Mouse (Mus musculus) ES-E14 (cell line): ENCODE measurements around the gene Itpr2. TPM values are rescaled to one million over a fixed set of nuclear protein-coding genes. Genes with fewer than 3 reads are reported as not detected.

Experiments used
- DNase-seq: peaks from one replicate; pipeline ENCODE4 v3.0.0-alpha.2; 2013; ENCODE audit warnings: low read depth, low spot score
- H3K27ac ChIP-seq: 2 replicates; pipeline ENCODE4 v1.5.1; 2012; ENCODE audit warnings: low read depth, mild to moderate bottlenecking, low read length, moderate library complexity, mixed read lengths; ENCODE audit not compliant: poor library complexity, insufficient read depth, severe bottlenecking
- H3K36me3 ChIP-seq: 2 replicates; pipeline ENCODE4 v1.6.1; 2012; ENCODE audit warnings: mild to moderate bottlenecking, low read length, moderate library complexity, mixed read lengths; ENCODE audit not compliant: control insufficient read depth, poor library complexity, insufficient read depth, severe bottlenecking
- H3K4me1 ChIP-seq, 2 experiments: fragments of 150-350 bp in 1 of 2; sonication (generic) in 1 of 2; 2 replicates each; pipeline ENCODE4 v1.6.1; 2012; ENCODE audit warnings: low read length in 2 of 2, mild to moderate bottlenecking in 1 of 2, mixed read lengths in 1 of 2; ENCODE audit not compliant: control insufficient read depth in 2 of 2, insufficient read depth in 2 of 2, poor library complexity in 1 of 2
- H3K4me3 ChIP-seq, 2 experiments: fragments of 150-350 bp in 1 of 2; sonication (generic) in 1 of 2; 2 replicates each; pipeline ENCODE4 v1.5.1; 2012; ENCODE audit warnings: low read length in 2 of 2, low read depth in 1 of 2, mild to moderate bottlenecking in 1 of 2, mixed read lengths in 1 of 2; ENCODE audit not compliant: insufficient read depth in 1 of 2, poor library complexity in 1 of 2, severe bottlenecking in 1 of 2
- H3K9ac ChIP-seq: 2 replicates; pipeline ENCODE4 v1.6.1; 2012; ENCODE audit warnings: low read depth, mild to moderate bottlenecking, low read length, mixed read lengths; ENCODE audit not compliant: poor library complexity, insufficient read depth, severe bottlenecking
- H3K9me3 ChIP-seq: fragments of 150-350 bp; sonication (generic); 2 replicates; pipeline ENCODE4 v1.6.1; 2012; ENCODE audit warnings: low read depth, mild to moderate bottlenecking, low read length; ENCODE audit not compliant: control insufficient read depth, insufficient read depth
- CHD2 ChIP-seq: IDR thresholded peaks from 2 replicates; pipeline ENCODE4 v1.6.1; 2014; ENCODE audit warnings: mild to moderate bottlenecking, low read depth, low read length, inconsistent platforms
- HCFC1 ChIP-seq: IDR thresholded peaks from 2 replicates; pipeline ENCODE4 v1.6.1; 2012; ENCODE audit warnings: low read length, inconsistent platforms, borderline replicate concordance; ENCODE audit not compliant: insufficient read depth
- MAFK ChIP-seq: IDR thresholded peaks from 2 replicates; pipeline ENCODE4 v1.6.1; 2014; ENCODE audit warnings: mild to moderate bottlenecking, low read depth, low read length, inconsistent platforms; ENCODE audit not compliant: insufficient read depth
- ZC3H11A ChIP-seq: IDR thresholded peaks from 2 replicates; pipeline ENCODE4 v1.6.1; 2012; ENCODE audit warnings: low read depth, mild to moderate bottlenecking, inconsistent platforms, low read length, borderline replicate concordance
- ZNF384 ChIP-seq: IDR thresholded peaks from 2 replicates; pipeline ENCODE4 v1.6.1; 2012; ENCODE audit warnings: low read depth, low read length, inconsistent platforms
- in situ Hi-C, 2 experiments: fragments of 600-800 bp; cut with MboI; formaldehyde crosslinking; loops; one replicate each; pipeline ENCODE4 v1.15.1; 2025; ENCODE audit warnings: low sequenced_read_pairs in 2 of 2, inconsistent platforms in 1 of 2; ENCODE audit not compliant: unreplicated experiment in 2 of 2
- total RNA-seq: library from RNA; depleted of rRNA; stranded (reverse); fragments of 300-350 nt; gene quantifications from 2 replicates; pipeline ENCODE4 v1.2.3, GENCODE M21; 2012; rRNA removed

The Itpr2 gene
- 0.95 and 1.5 TPM in 2 replicates for total RNA-seq

GRCm38 (mm10) chr6:146501866-146502804 lies at the start of gene Itpr2:
Gene Itpr2, minus strand, starts transcription at chr6:146502223.
- Histone ChIP-seq H3K4me1 (no peaks in the 10 kb centered on the region), H3K27ac (no peak within 1 kb of the TSS), H3K4me3 (peak within 1 kb of the TSS; percentile 62 to 78), H3K9ac (peak within 1 kb of the TSS; percentile 3), H3K9me3 (no peaks in the 10 kb centered on the region), H3K36me3 (no peaks in the 10 kb centered on the region)
- in situ Hi-C loops = no loop called here
- no peak for TF ChIP-seq MAFK
- no peak for TF ChIP-seq CHD2
- TF ChIP-seq HCFC1 = no peak
- TF ChIP-seq ZC3H11A = no peak
- TF ChIP-seq ZNF384 = no peak
- DNase-seq = no peak

- DNase-seq = no peak
- Histone ChIP-seq H3K9ac (no peak overlapping the region), H3K27ac (no peak overlapping the region), H3K9me3 (no peaks in the 10 kb centered on the region), H3K4me1 (no peaks in the 10 kb centered on the region), H3K4me3 (no peak overlapping the region), H3K36me3 (peaks cover 16% of the 10 kb centered on the region)
- in situ Hi-C loops = no loop called here
- TF ChIP-seq ZC3H11A (no peak), ZNF384 (no peak), MAFK (no peak), CHD2 (no peak), HCFC1 (no peak)
These were observed 49.3 kb upstream of the Itpr2 start for GRCm38 (mm10) chr6:146551326-146551725.

- Histone ChIP-seq H3K36me3 (peaks cover 12% of the 10 kb centered on the region), H3K9ac (no peak overlapping the region), H3K27ac (no peak overlapping the region), H3K4me1 (no peaks in the 10 kb centered on the region), H3K9me3 (no peaks in the 10 kb centered on the region), H3K4me3 (no peak overlapping the region)
- in situ Hi-C loops = no loop called here
- no peak for TF ChIP-seq ZNF384
- no peak for TF ChIP-seq CHD2
- no peak for TF ChIP-seq MAFK
- no peak for TF ChIP-seq HCFC1
- TF ChIP-seq ZC3H11A = no peak
- no peak for DNase-seq
These were observed 48.4 kb upstream of the Itpr2 start for GRCm38 (mm10) chr6:146550421-146550820.

GRCm38 (mm10) chr6:146545289-146545865 lies 43.4 kb upstream of the Itpr2 start:
- no peak overlapping the region for H3K9ac ChIP-seq
- H3K9me3 ChIP-seq = no peaks in the 10 kb centered on the region
- DNase-seq = no peak
- TF ChIP-seq ZNF384 (no peak), HCFC1 (no peak)
- H3K4me1 ChIP-seq = no peaks in the 10 kb centered on the region
- H3K27ac ChIP-seq = no peak overlapping the region
- no peak overlapping the region for H3K4me3 ChIP-seq
- no peaks in the 10 kb centered on the region; the same call in 1 of the 2 replicates for H3K36me3 ChIP-seq
- in situ Hi-C loops = no loop called here

GRCm38 (mm10) chr6:146544622-146545021 lies 42.6 kb upstream of the Itpr2 start:
- DNase-seq = no peak
- Histone ChIP-seq H3K4me3 (no peak overlapping the region), H3K36me3 (no peaks in the 10 kb centered on the region), H3K9ac (no peak overlapping the region), H3K27ac (no peak overlapping the region), H3K4me1 (no peaks in the 10 kb centered on the region), H3K9me3 (no peaks in the 10 kb centered on the region)
- TF ChIP-seq ZC3H11A (no peak), ZNF384 (no peak), MAFK (no peak), CHD2 (no peak), HCFC1 (no peak)
- in situ Hi-C loops = no loop called here
